Mouse (Mus musculus) CH12.LX (cell line): ENCODE measurements around the gene Prr12.
A peak's percentile ranks its signal among the peaks of the same experiment; 100 is the strongest.

Experiments used
- BHLHE40 ChIP-seq: IDR thresholded peaks from 2 replicates; pipeline ENCODE4 v1.6.1; 2011; ENCODE audit warnings: mild to moderate bottlenecking, low read depth, low read length, improper control_type of control experiment
- CTCF ChIP-seq, 2 experiments: IDR thresholded peaks in 1 of 2; conservative IDR thresholded peaks in 1 of 2; 2 replicates each; pipeline ENCODE4 v1.5.1; 2011 to 2012; ENCODE audit warnings: low read depth in 2 of 2, low read length in 2 of 2, improper control_type of control experiment in 1 of 2, inconsistent platforms in 1 of 2, mild to moderate bottlenecking in 1 of 2, moderate library complexity in 1 of 2
- E2F4 ChIP-seq: IDR thresholded peaks from 2 replicates; pipeline ENCODE4 v1.6.1; 2011; ENCODE audit warnings: low read depth, low read length, improper control_type of control experiment; ENCODE audit not compliant: insufficient replicate concordance
- EP300 ChIP-seq: IDR thresholded peaks from 2 replicates; pipeline ENCODE4 v1.6.1; 2011; ENCODE audit warnings: low read length, improper control_type of control experiment
- JUN ChIP-seq: IDR thresholded peaks from 2 replicates; pipeline ENCODE4 v1.6.1; 2011; ENCODE audit warnings: low read depth, mild to moderate bottlenecking, low read length, improper control_type of control experiment, moderate library complexity; ENCODE audit not compliant: insufficient read depth
- KAT2A ChIP-seq: IDR thresholded peaks from 2 replicates; pipeline ENCODE4 v1.6.1; 2012; ENCODE audit warnings: low read length, improper control_type of control experiment, inconsistent platforms; ENCODE audit not compliant: insufficient replicate concordance
- MAX ChIP-seq: IDR thresholded peaks from 2 replicates; pipeline ENCODE4 v1.6.1; 2011; ENCODE audit warnings: low read length, improper control_type of control experiment
- MYC ChIP-seq: IDR thresholded peaks from 2 replicates; pipeline ENCODE4 v1.6.1; 2011; ENCODE audit warnings: low read depth, mild to moderate bottlenecking, improper control_type of control experiment, low read length
- POLR2A ChIP-seq: IDR thresholded peaks from 2 replicates; pipeline ENCODE4 v1.6.1; 2011; ENCODE audit warnings: low read depth, mild to moderate bottlenecking, improper control_type of control experiment, low read length
- TCF12 ChIP-seq: IDR thresholded peaks from 2 replicates; pipeline ENCODE4 v1.6.1; 2014; ENCODE audit warnings: low read depth, mild to moderate bottlenecking, inconsistent platforms, low read length, improper control_type of control experiment
- USF2 ChIP-seq: conservative IDR thresholded peaks from 2 replicates; pipeline ENCODE4 v1.6.1; 2011; ENCODE audit warnings: low read depth, low read length, improper control_type of control experiment
- ZC3H11A ChIP-seq: IDR thresholded peaks from 2 replicates; pipeline ENCODE4 v1.6.1; 2012; ENCODE audit warnings: low read depth, mild to moderate bottlenecking, inconsistent platforms, low read length, improper control_type of control experiment
- ZMIZ1 ChIP-seq: IDR thresholded peaks from 2 replicates; pipeline ENCODE4 v1.6.1; 2012; ENCODE audit warnings: low read depth, mild to moderate bottlenecking, inconsistent platforms, low read length, improper control_type of control experiment

DNA sequence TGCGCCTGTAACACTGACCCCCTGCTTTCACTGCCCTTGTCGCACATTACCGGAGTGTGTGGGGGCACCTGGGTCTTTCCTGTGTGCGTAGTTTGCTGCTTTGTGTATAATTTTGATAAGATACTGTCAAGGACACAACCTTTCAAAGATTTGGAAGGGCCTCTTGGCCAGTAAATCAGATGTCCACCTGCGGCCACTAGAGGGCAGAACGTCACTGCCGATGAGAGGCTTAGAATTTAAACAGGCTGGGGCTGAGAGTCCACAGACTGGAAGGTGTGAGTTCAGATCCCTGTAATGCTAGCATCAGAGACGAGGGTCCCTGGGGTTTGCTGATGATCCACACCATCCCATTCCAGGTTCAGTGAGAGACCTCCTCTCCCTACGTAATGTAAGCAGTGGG lies 25.8 kb upstream of the Prr12 start:
- TF ChIP-seq TCF12 (no peak), MAX (no peak), CTCF (conservative IDR thresholded peaks at IDR 0.05 in 1 of 2, IDR thresholded peaks at IDR 0.05 in 1 of 2; ENCODE audit: low read depth in 2 of 2, low read length in 2 of 2) (peak; percentile 57 to 79), E2F4 (no peak), ZMIZ1 (no peak), BHLHE40 (no peak), USF2 (no peak), ZC3H11A (no peak), KAT2A (no peak), POLR2A (no peak), JUN (no peak), MYC (no peak), EP300 (no peak)
